Mouse (Mus musculus): ENCODE data around the gene Atg10.

Atg10 gene

DNA sequence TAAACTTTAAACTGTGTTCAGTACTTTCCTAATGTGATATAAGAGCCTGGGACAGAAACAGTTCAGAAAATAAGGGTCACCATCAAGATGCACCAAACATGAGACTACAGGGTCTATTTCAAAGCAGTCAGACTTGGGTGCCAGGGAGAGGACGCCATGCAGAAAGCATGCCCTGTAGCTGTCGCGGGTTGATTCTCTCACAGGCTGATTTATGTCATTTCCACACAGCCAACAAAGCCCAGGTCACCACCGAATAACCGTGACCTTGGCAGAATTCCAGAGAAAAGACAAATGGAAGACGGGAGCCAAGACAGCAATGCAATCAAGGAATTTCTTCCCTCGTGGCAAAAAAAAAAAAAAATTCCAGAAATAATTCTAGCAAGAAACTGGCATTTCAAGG lies 94.7 kb downstream of the Atg10 start:
- H3K36me3 ChIP-seq (ENCODE audit: insufficient read depth, low read length): no peaks in the 10 kb centered on the region
- H3K4me1 ChIP-seq (replicated peaks; ENCODE audit: low read depth, low read length): no peaks in the 10 kb centered on the region
- H3K9me3 ChIP-seq (ENCODE audit: low read length): no peaks in the 10 kb centered on the region
- H3K27me3 ChIP-seq (ENCODE audit: insufficient read depth, low read length): no peaks in the 10 kb centered on the region
- TF ChIP-seq POU5F1 (IDR thresholded peaks at IDR 0.05; ENCODE audit: borderline replicate concordance, low read length) (no peak), NANOG (IDR thresholded peaks at IDR 0.05; ENCODE audit: borderline replicate concordance, low read length) (no peak), CTCF (conservative IDR thresholded peaks at IDR 0.05; ENCODE audit: low read length) (no peak)
- no peak overlapping the region for H3K4me3 ChIP-seq (replicated peaks; ENCODE audit: low read length)

DNA sequence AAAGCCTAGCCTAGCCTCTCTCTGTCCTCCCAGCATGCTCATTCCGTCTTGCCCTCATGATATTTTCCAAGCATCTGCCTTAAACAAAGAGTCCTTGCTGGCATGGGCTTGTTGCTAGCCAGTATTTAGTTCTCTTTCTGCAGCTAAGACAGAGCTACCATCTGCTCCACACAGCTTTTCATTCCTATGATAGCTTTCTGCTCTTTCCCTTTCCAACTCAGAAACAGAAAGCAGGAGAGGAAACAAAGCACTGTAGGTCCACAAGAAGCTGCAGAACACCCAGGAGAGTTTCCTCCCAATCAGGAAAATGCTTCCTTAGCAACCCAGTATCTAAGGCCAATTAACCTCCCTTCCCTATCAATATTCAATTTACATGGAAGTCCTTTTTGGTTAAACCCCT lies 95.2 kb downstream of the Atg10 start:
- Histone ChIP-seq H3K36me3 (ENCODE audit: insufficient read depth, low read length) (no peaks in the 10 kb centered on the region), H3K4me3 (replicated peaks; ENCODE audit: low read length) (no peak overlapping the region), H3K9me3 (ENCODE audit: low read length) (no peaks in the 10 kb centered on the region), H3K4me1 (replicated peaks; ENCODE audit: low read depth, low read length) (no peaks in the 10 kb centered on the region), H3K27me3 (ENCODE audit: insufficient read depth, low read length) (no peaks in the 10 kb centered on the region)
- no peak for TF ChIP-seq POU5F1 (IDR thresholded peaks at IDR 0.05; ENCODE audit: borderline replicate concordance, low read length)
- no peak for TF ChIP-seq CTCF (conservative IDR thresholded peaks at IDR 0.05; ENCODE audit: low read length)
- no peak for TF ChIP-seq NANOG (IDR thresholded peaks at IDR 0.05; ENCODE audit: borderline replicate concordance, low read length)

DNA sequence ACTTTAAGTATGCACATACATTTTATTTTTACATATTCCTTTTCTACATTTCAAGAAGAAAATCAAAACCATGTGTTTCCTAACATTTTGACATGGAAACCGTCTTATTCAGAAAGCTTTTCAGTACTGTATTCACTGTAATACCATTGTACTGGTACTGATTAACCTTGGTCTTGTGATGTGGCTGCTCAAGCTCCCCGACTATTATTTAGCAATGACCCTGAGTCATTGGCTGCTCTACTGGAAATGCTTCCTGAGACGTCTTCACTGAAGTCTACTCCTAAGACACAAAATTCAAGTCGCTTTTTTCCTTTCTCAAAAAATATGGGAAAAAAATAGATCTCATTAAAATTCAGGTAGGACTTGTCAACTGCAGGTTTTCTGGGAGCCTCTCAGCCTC lies 105.6 kb downstream of the Atg10 start:
- H3K36me3 ChIP-seq (ENCODE audit: insufficient read depth, low read length): no peaks in the 10 kb centered on the region
- no peak for TF ChIP-seq POU5F1 (IDR thresholded peaks at IDR 0.05; ENCODE audit: borderline replicate concordance, low read length)
- TF ChIP-seq CTCF (conservative IDR thresholded peaks at IDR 0.05; ENCODE audit: low read length): no peak
- TF ChIP-seq NANOG (IDR thresholded peaks at IDR 0.05; ENCODE audit: borderline replicate concordance, low read length): no peak
- no peaks in the 10 kb centered on the region for H3K27me3 ChIP-seq (ENCODE audit: insufficient read depth, low read length)
- H3K4me1 ChIP-seq (replicated peaks; ENCODE audit: low read depth, low read length): no peaks in the 10 kb centered on the region
- no peaks in the 10 kb centered on the region for H3K9me3 ChIP-seq (ENCODE audit: low read length)
- H3K4me3 ChIP-seq (replicated peaks; ENCODE audit: low read length): no peak overlapping the region

DNA sequence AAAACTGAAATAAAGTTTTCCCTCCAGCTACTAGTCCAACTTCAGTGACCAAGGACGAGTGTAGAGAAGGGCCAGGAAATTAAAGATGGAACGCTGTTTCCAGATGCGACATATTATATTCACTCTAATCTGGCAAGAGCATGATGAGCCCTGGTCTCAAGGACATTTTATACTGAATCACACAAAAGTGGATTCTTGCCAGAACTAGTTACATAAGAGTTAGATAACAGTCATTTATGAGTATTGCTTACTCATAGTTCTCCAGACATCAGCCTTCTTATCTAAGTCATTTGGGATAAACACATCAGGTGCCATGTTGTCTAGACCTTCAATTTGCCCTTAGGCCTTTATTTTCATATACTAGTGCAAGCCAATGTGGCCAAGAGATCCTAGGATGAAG lies 108.9 kb downstream of the Atg10 start:
- TF ChIP-seq NANOG (IDR thresholded peaks at IDR 0.05; ENCODE audit: borderline replicate concordance, low read length) (no peak), CTCF (conservative IDR thresholded peaks at IDR 0.05; ENCODE audit: low read length) (no peak), POU5F1 (IDR thresholded peaks at IDR 0.05; ENCODE audit: borderline replicate concordance, low read length) (no peak)
- no peaks in the 10 kb centered on the region for H3K36me3 ChIP-seq (ENCODE audit: insufficient read depth, low read length)
- no peak overlapping the region for H3K4me3 ChIP-seq (replicated peaks; ENCODE audit: low read length)
- no peaks in the 10 kb centered on the region for H3K27me3 ChIP-seq (ENCODE audit: insufficient read depth, low read length)
- no peaks in the 10 kb centered on the region for H3K9me3 ChIP-seq (ENCODE audit: low read length)
- no peaks in the 10 kb centered on the region for H3K4me1 ChIP-seq (replicated peaks; ENCODE audit: low read depth, low read length)

DNA sequence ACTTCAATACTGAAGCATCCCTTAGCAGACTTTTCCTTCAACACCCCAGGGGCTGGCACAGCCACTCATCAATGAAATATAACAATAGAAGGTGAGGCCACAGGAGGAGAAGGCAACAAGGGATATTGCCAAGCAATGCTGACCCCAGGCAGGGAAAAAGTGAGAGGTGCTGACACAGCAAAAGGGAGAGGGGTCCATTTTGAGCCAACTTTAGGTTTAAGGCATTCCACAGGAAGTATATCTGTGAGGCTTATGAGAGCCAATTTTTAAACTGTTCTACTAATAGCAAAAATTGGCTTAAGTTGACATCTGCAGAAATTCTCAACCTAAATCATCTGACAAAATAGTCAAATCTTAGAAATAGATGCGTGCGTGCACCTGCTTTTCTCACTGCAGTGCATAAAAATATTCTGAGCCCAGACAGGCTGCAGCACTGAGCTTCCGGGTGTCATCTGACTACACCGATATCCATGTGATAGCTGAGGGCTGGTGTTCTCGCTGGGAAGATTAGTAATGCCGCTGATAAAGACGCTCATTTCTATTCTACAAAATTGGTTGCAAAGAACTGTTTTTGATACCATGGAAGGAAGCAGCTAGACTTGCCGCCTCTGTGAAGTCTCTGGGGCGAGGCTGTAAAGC lies 116.3 kb downstream of the Atg10 start:
- no peaks in the 10 kb centered on the region for H3K9me3 ChIP-seq (ENCODE audit: low read length)
- H3K36me3 ChIP-seq (ENCODE audit: insufficient read depth, low read length): no peaks in the 10 kb centered on the region
- H3K27me3 ChIP-seq (ENCODE audit: insufficient read depth, low read length): no peaks in the 10 kb centered on the region
- TF ChIP-seq POU5F1 (IDR thresholded peaks at IDR 0.05; ENCODE audit: borderline replicate concordance, low read length) (no peak), NANOG (IDR thresholded peaks at IDR 0.05; ENCODE audit: borderline replicate concordance, low read length) (no peak), CTCF (conservative IDR thresholded peaks at IDR 0.05; ENCODE audit: low read length) (no peak)
- no peak overlapping the region for H3K4me3 ChIP-seq (replicated peaks; ENCODE audit: low read length)
- no peaks in the 10 kb centered on the region for H3K4me1 ChIP-seq (replicated peaks; ENCODE audit: low read depth, low read length)

DNA sequence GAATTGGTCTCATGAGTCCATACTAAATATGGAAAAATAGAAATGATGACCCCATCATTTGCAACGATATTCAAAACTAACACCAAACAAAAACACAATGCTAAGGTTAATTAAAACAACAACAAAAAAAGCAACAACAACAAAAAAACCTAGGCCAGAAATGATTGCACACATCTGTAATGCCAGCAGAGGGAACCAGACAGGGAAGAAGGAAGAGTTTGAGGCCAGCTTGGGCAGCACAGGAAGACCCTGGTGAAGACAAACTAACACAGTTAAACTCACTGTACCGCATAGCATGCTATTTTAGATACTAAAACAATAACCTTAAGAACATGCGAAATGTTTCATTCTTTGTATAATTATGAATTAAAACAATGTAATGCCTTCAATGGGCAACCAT lies 121.5 kb downstream of the Atg10 start:
- Histone ChIP-seq H3K4me1 (replicated peaks; ENCODE audit: low read depth, low read length) (no peaks in the 10 kb centered on the region), H3K27me3 (ENCODE audit: insufficient read depth, low read length) (no peaks in the 10 kb centered on the region), H3K36me3 (ENCODE audit: insufficient read depth, low read length) (no peaks in the 10 kb centered on the region), H3K9me3 (ENCODE audit: low read length) (no peaks in the 10 kb centered on the region), H3K4me3 (replicated peaks; ENCODE audit: low read length) (no peak overlapping the region)
- TF ChIP-seq NANOG (IDR thresholded peaks at IDR 0.05; ENCODE audit: borderline replicate concordance, low read length) (no peak), CTCF (conservative IDR thresholded peaks at IDR 0.05; ENCODE audit: low read length) (no peak), POU5F1 (IDR thresholded peaks at IDR 0.05; ENCODE audit: borderline replicate concordance, low read length) (no peak)

DNA sequence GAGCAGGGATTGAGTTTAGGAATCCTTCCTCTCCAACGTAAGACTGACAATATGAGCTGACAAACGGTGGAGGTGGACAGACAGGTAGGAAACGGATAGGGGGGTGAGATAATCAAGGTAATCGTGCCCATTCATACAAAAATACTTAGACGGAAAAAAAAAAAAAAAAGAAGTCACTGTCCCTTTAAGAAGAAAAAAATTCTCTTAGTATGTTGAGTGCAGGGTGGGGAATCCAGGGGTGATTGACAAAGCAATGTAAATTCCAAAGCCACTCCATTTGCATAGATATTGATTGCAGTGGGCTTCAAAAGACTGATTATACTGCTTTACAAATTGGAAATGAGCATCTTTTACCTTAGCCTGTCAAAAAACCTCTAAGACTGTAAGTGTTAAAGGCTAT lies 123.4 kb downstream of the Atg10 start:
- H3K36me3 ChIP-seq (ENCODE audit: insufficient read depth, low read length): no peaks in the 10 kb centered on the region
- H3K9me3 ChIP-seq (ENCODE audit: low read length): no peaks in the 10 kb centered on the region
- no peak overlapping the region for H3K4me3 ChIP-seq (replicated peaks; ENCODE audit: low read length)
- TF ChIP-seq CTCF (conservative IDR thresholded peaks at IDR 0.05; ENCODE audit: low read length) (no peak), POU5F1 (IDR thresholded peaks at IDR 0.05; ENCODE audit: borderline replicate concordance, low read length) (no peak), NANOG (IDR thresholded peaks at IDR 0.05; ENCODE audit: borderline replicate concordance, low read length) (no peak)
- no peaks in the 10 kb centered on the region for H3K27me3 ChIP-seq (ENCODE audit: insufficient read depth, low read length)
- no peaks in the 10 kb centered on the region for H3K4me1 ChIP-seq (replicated peaks; ENCODE audit: low read depth, low read length)

DNA sequence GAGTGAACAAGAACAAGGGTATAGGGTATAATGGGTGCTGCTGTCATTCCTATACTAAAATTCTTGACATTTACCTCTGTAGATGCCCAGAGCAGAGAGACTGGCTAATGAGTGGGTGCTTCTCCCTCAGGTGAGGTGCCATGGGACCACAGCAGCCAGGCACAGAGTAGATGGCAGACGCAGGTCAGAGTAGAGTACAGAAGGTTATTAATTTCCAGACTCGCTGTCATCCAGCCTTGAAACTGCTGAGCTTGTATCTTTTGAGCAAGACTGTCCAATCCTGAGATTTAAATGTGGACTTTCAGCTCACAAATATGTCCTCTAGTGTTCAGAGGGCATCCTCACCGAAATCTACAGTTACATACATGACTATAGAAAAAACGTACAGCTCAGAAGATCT lies 128.9 kb downstream of the Atg10 start:
- no peak for TF ChIP-seq NANOG (IDR thresholded peaks at IDR 0.05; ENCODE audit: borderline replicate concordance, low read length)
- no peak for TF ChIP-seq CTCF (conservative IDR thresholded peaks at IDR 0.05; ENCODE audit: low read length)
- TF ChIP-seq POU5F1 (IDR thresholded peaks at IDR 0.05; ENCODE audit: borderline replicate concordance, low read length): no peak
- no peaks in the 10 kb centered on the region for H3K27me3 ChIP-seq (ENCODE audit: insufficient read depth, low read length)

DNA sequence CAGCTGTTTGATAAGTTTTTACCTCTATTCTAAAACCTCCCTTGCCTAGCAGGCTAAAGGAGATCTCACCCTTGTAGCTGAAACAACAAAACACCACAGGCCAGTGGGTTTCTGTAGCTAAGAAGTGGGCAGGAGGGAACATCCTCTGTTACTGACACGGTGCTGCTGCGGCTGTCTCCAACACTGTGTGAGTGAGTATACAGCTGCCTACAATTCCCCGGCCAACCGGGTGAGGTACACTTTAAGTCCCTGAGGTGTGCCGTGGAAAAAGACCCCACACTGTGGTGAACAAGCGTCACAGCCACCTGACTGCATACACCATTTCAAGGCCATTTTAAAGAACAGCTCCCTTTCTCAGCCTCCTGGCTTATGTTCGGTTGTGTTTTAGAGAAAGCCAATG lies 129.6 kb downstream of the Atg10 start:
- H3K4me1 ChIP-seq (replicated peaks; ENCODE audit: low read depth, low read length): 0 out of 2 replicates have a peak, but pooled peaks cover 4% of the 10 kb centered on the region
- no peaks in the 10 kb centered on the region for H3K36me3 ChIP-seq (ENCODE audit: insufficient read depth, low read length)
- no peaks in the 10 kb centered on the region for H3K9me3 ChIP-seq (ENCODE audit: low read length)
- H3K4me3 ChIP-seq (replicated peaks; ENCODE audit: low read length): no peak overlapping the region
- TF ChIP-seq CTCF (conservative IDR thresholded peaks at IDR 0.05; ENCODE audit: low read length): no peak
- TF ChIP-seq NANOG (IDR thresholded peaks at IDR 0.05; ENCODE audit: borderline replicate concordance, low read length): no peak
- no peak for TF ChIP-seq POU5F1 (IDR thresholded peaks at IDR 0.05; ENCODE audit: borderline replicate concordance, low read length)
- H3K27me3 ChIP-seq (ENCODE audit: insufficient read depth, low read length): no peaks in the 10 kb centered on the region

More for the DNA sequence above, 128.9 kb downstream of the Atg10 start:
- Histone ChIP-seq H3K9me3 (ENCODE audit: low read length) (no peaks in the 10 kb centered on the region), H3K36me3 (ENCODE audit: insufficient read depth, low read length) (no peaks in the 10 kb centered on the region), H3K4me1 (replicated peaks; ENCODE audit: low read depth, low read length) (0 out of 2 replicates have a peak, but pooled peaks cover 4% of the 10 kb centered on the region), H3K4me3 (replicated peaks; ENCODE audit: low read length) (no peak overlapping the region)

Measured in E14TG2a.4 (cell line).